Mouse (Mus musculus): ENCODE measurements at regions not wholly inside any gene's neighbourhood (a gene's known extent, or its start where the extent isn't known, plus 50 kb on each side); places are given as distances from the start of the nearest gene placed in this dataset.
"Not testable (repeated sequence)": the region's sequence is repeated elsewhere in the genome, so short reads cannot be mapped to it uniquely, and the experiment has no call there.

DNA sequence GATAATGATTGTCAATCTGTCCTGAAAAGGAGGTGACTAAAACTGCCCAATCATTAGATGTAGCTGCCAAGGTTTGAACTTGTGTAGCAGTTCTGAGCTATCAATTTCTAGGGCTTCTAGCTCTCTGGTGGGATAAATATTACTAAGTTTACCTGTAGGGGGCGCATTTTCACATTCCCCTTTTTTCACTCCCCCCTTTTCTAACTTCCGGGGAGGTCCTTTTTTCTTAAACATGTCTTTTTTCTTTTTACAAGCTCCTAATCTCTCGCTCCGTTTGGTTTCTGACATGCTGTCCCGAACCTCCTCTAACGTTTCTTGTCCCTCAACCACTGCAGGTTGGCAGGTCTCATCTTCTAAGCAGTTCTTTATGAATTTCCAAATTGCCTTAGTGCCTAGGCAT, 2129.0 kb downstream of the Cntnap5b start:
- DNase-seq (ENCODE audit: low read depth, low spot score) = not testable (repeated sequence)

DNA sequence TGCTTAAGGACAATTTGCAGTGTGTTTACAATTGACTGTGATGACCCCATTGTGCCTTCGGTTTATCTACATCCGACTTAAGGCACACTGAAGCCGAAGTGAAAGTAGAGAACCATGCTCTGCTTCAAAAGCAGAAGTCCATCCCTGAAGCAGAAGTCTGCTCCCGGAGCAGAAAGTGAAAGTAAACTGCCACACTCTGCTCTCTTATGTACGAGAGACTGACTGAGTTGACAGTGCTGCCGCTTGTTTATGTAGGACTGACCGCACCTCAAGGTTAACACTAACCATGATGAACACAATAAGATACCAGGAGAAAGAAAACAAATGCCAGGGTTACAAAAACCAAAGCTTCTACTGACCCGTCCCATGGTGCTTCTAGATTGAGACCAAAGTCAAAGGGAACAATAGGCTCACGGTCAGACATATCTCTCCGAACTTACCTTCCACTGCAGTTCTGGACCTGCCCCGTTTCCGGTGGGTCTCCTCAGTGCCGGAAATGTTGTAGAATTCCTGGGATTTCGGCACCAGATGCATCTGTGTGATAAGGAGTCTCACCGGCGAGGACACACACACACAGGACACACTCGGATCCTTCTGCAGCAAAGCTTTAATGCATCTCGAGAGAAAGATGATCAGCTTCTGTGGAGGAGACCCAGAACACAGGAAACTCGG, 2129.7 kb downstream of the Cntnap5b start:
- DNase-seq (ENCODE audit: low read depth, low spot score) = peak; percentile 5

DNA sequence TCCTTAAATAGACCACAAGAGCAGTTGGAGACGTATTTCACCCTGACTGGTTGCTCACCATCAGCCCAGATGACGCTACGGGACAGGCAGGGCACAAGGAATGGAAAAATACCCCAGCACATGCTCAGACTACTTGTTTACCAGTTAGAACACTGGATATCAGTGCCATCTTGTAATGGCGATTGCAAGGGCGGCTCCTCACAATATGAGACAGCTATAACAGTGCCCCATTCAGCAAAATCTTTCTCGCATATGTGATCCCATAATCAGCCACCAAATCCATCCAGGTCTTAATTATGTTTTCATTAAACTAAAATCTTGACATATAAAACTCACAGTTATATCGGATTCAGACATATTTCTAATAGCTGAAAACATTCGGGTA, 2130.3 kb downstream of the Cntnap5b start:
- DNase-seq (ENCODE audit: low read depth, low spot score) = not testable (repeated sequence)

DNA sequence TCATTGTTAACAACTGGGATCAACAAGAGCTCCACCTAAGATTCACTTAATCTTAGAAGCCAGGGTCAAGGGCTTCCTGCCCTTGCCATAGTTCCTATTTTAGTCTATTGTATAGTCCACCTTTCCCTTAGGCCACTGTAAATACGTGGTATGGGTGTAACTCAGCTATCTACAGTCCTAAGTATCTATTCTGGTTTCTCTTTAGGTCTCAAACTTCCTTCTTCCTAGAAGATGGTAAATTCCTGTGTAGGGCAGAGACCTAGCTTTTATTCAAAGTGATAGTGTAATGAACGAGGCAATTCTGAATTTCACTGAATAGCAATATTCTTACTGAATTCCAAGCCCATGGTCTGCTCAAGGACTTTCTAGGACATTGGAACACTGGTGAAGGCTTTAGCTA, 2144.4 kb downstream of the Cntnap5b start:
- DNase-seq (ENCODE audit: low read depth, low spot score) = not testable (repeated sequence)

DNA sequence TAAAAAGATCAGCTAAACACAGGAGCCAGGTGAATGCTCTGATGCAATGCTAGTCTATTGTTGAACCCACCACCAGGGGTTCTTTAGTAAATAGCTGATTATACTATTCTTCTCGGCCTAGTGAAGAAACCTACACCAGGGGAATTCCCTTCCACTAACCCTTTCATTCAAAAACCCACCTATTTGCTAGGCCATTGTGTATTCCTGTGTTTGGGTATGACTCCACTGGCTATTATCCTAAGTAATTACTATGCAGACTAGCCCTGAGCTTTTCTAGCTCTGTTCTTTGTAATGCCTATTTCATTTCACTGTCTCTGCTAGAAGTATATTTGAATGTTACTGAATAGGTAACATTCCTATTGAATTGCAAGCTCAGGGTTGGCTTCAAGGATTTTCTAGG, 2146.3 kb downstream of the Cntnap5b start:
- no peak for DNase-seq (ENCODE audit: low read depth, low spot score)

DNA sequence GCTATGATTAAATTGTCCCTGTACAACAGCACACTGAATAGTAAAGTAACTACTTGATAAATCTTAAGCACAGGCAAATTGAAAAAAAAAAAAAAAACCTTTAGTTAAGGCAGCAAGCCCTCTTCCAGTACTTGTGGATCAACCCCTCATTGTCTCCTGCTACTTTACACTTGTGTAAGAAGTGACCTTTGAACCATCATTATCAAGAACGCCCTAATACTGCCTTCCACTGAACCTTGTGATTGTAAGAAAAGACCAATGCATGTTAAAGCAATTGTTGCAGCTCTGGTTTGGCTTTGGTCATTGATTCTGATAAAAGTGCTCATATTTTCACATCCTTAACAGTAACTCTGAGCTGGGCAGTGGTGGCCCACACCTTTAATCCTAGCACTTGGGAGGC, 2168.5 kb downstream of the Cntnap5b start:
- no peak for DNase-seq (ENCODE audit: low read depth, low spot score)
